ENCODE assay signal across 8 mouse cellular contexts in the genomic region with DNA sequence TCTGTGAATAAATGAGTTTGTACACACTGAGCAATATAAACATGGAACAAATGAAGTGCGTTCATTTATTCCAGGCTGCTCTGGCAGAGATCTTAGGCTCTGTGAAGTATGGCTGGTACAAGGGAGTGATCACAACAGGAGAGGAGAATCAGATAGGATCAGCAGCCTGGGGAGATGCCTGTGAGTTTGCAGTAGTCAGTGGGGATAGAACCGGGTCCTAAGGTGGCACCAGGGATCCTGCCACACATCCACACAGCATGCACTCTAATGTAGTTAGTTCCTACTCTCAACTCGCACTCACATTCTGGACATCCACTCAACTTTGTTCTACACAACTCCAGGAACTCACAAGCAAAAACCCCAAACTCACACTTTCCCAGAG. TPM values are rescaled to one million over a fixed set of nuclear protein-coding genes. Genes with fewer than 3 reads are reported as not detected.
DNase-seq lines count a peak whose midpoint lies in the region; ATAC-seq and TF ChIP-seq lines count a peak whose summit lies in the region.

No protein-coding gene starts in this region.

- peak overlapping the region; percentile 98 for H3K4me3 ChIP-seq in lung, adult 2 months (replicated peaks; ENCODE audit: extremely low read depth, low read depth, low read length)
- peak overlapping the region; percentile 61 for H3K4me3 ChIP-seq in embryonic facial prominence, embryonic 13.5 days
- peak overlapping the region; percentile 59 for H3K4me3 ChIP-seq in intestine, embryonic 15.5 days (replicated peaks)
- peak overlapping the region; percentile 39 for H3K4me3 ChIP-seq in myocyte

- H3K36me3 ChIP-seq in embryonic facial prominence, embryonic 13.5 days = no peaks in the 10 kb centered on the region
- no peaks in the 10 kb centered on the region for H3K36me3 ChIP-seq in intestine, embryonic 15.5 days
- no peaks in the 10 kb centered on the region for H3K36me3 ChIP-seq in myocyte (ENCODE audit: control insufficient read depth, insufficient read depth)

- TF ChIP-seq POLR2A in lung, adult 2 months (IDR thresholded peaks at IDR 0.05; ENCODE audit: borderline replicate concordance, extremely low read depth, low read depth, low read length) = no peak
- TF ChIP-seq POLR2A in myocyte (IDR thresholded peaks at IDR 0.05; ENCODE audit: insufficient read length, low read depth) = no peak

- peak overlapping the region; percentile 60 for H3K4me2 ChIP-seq in embryonic facial prominence, embryonic 13.5 days
- peak overlapping the region; percentile 68 for H3K4me2 ChIP-seq in intestine, embryonic 15.5 days (replicated peaks)
- peak overlapping the region; percentile 80 for H3K4me2 ChIP-seq in myocyte (ENCODE audit: low read depth)

- H3K4me1 ChIP-seq in lung, adult 2 months (ENCODE audit: control insufficient read depth, insufficient read depth, low read length) = no peaks in the 10 kb centered on the region; the same call in none of the 2 replicates
- peaks cover 5% of the 10 kb centered on the region for H3K4me1 ChIP-seq in embryonic facial prominence, embryonic 13.5 days
- no peaks in the 10 kb centered on the region for H3K4me1 ChIP-seq in intestine, embryonic 15.5 days (replicated peaks)

- 9% methylated on average over 3 of the region's 3 CpGs for WGBS in lung, adult 2 months
- WGBS in embryonic facial prominence, embryonic 13.5 days = 10% methylated on average over 3 of the region's 3 CpGs
- 9% methylated on average over 3 of the region's 3 CpGs for WGBS in intestine, embryonic 15.5 days

- H3K79me2 ChIP-seq in myocyte (ENCODE audit: control insufficient read depth, insufficient read depth) = no peaks in the 10 kb centered on the region

- no peaks in the 10 kb centered on the region for H3K9me3 ChIP-seq in embryonic facial prominence, embryonic 13.5 days
- H3K9me3 ChIP-seq in intestine, embryonic 15.5 days = no peaks in the 10 kb centered on the region

- ATAC-seq in embryonic facial prominence, embryonic 13.5 days (ENCODE audit: insufficient number of reproducible peaks, insufficient read depth, low FRiP score, low TSS enrichment, low read depth) = peak; percentile 12; the same call in 1 of the 2 replicates
- ATAC-seq in intestine, embryonic 15.5 days = peak; percentile 25

- DNase-seq in lung, adult 2 months = no peak
- DNase-seq in lung, postnatal 14 days = no peak
- no peak for DNase-seq in cerebellum, adult 8-10 months
- DNase-seq in cerebellum, adult 11-12 months = no peak
- no peak for DNase-seq in ovary, postnatal 10 days (ENCODE audit: low spot score)

- no peak overlapping the region; the same call in 1 of the 2 replicates for H3K27ac ChIP-seq in embryonic facial prominence, embryonic 13.5 days
- no peak overlapping the region for H3K27ac ChIP-seq in intestine, embryonic 15.5 days

- H3ac ChIP-seq in myocyte (ENCODE audit: control insufficient read depth, insufficient read length) = peak overlapping the region; percentile 22

- peak overlapping the region; percentile 72 for H3K9ac ChIP-seq in embryonic facial prominence, embryonic 13.5 days
- no peak overlapping the region for H3K9ac ChIP-seq in intestine, embryonic 15.5 days

- H3K27me3 ChIP-seq in embryonic facial prominence, embryonic 13.5 days = no peaks in the 10 kb centered on the region
- H3K27me3 ChIP-seq in intestine, embryonic 15.5 days (replicated peaks) = no peaks in the 10 kb centered on the region
- H3K27me3 ChIP-seq in myocyte (ENCODE audit: control insufficient read depth, insufficient read depth, insufficient read length) = peaks cover 4% of the 10 kb centered on the region

- no peak for TF ChIP-seq CTCF in lung, adult 2 months (IDR thresholded peaks at IDR 0.05; ENCODE audit: insufficient read depth, low read length)

TF ChIP-seq in myocyte, 11 proteins besides CTCF, POLR2A, EP300 and RAD21:
- TF ChIP-seq TCF12 (IDR thresholded peaks at IDR 0.05; ENCODE audit: insufficient read depth, poor library complexity, severe bottlenecking) = no peak
- TF ChIP-seq SRF (IDR thresholded peaks at IDR 0.05; ENCODE audit: control insufficient read depth, insufficient read length, low read depth) = no peak
- no peak for TF ChIP-seq E2F4 (IDR thresholded peaks at IDR 0.05; ENCODE audit: insufficient read depth)
- no peak for TF ChIP-seq POLR2AphosphoS2 (IDR thresholded peaks at IDR 0.05; ENCODE audit: insufficient read length, low read depth)
- no peak for TF ChIP-seq REST (IDR thresholded peaks at IDR 0.05; ENCODE audit: insufficient read depth, insufficient read length)
- TF ChIP-seq MAX (IDR thresholded peaks at IDR 0.05; ENCODE audit: low read depth) = no peak
- no peak for TF ChIP-seq MYOG (IDR thresholded peaks at IDR 0.05; ENCODE audit: control insufficient read depth in 1 of 3, insufficient read depth in 1 of 3, insufficient read length in 2 of 3, low read depth in 2 of 3)
- TF ChIP-seq CEBPB (IDR thresholded peaks at IDR 0.05; ENCODE audit: insufficient read depth, poor library complexity, severe bottlenecking) = no peak
- TF ChIP-seq MYOD1 (IDR thresholded peaks at IDR 0.05; ENCODE audit: control insufficient read depth in 1 of 3, insufficient read length in 2 of 3, low read depth in 2 of 3) = no peak
- TF ChIP-seq TCF3 (IDR thresholded peaks at IDR 0.05; ENCODE audit: insufficient read length, low read depth) = no peak

RNA-seq across cellular contexts. Expression of a gene that starts 0.6 kb away (rescaled TPM):
- polyA plus RNA-seq in lung, adult 2 months (2012; rRNA removed) = 6.4 and 7.0 TPM in 2 replicates
- 5.2 and 6.5 TPM in 2 replicates for polyA plus RNA-seq in embryonic facial prominence, embryonic 13.5 days (2015; fragmentation: Nextera tagmentation; extraction: Ambion mirVana)
- polyA plus RNA-seq in intestine, embryonic 15.5 days (2015; fragmentation: Nextera tagmentation; extraction: Ambion mirVana) = 8.2 and 8.8 TPM in 2 replicates
- 15.8 TPM for polyA plus RNA-seq in myocyte (2012; fragmentation: generic; extraction: Trizol)

RNA-seq across cellular contexts. Expression of a gene that starts 59.1 kb away (rescaled TPM):
- 46.4 and 47.3 TPM in 2 replicates for polyA plus RNA-seq in lung, adult 2 months (2012; rRNA removed)
- polyA plus RNA-seq in embryonic facial prominence, embryonic 13.5 days (2015; fragmentation: Nextera tagmentation; extraction: Ambion mirVana) = 27.9 and 28.5 TPM in 2 replicates
- 18.2 and 18.5 TPM in 2 replicates for polyA plus RNA-seq in intestine, embryonic 15.5 days (2015; fragmentation: Nextera tagmentation; extraction: Ambion mirVana)
- polyA plus RNA-seq in myocyte (2012; fragmentation: generic; extraction: Trizol) = 26.0 TPM

Comparison
In these comparisons a context has a peak if more than half of its experiments do, and no peak if none do; other contexts are left out.
1. H3K4me3 ChIP-seq: peak in every context shown above with its lines; median percentile 98 in lung, adult 2 months; 61 in embryonic facial prominence, embryonic 13.5 days; 59 in intestine, embryonic 15.5 days; 39 in myocyte.